Mouse (Mus musculus): ENCODE data around the gene Arhgap17. TPM values are rescaled to one million over a fixed set of nuclear protein-coding genes. Genes with fewer than 3 reads are reported as not detected.

Arhgap17 gene
- polyA plus RNA-seq, 1 experiment, result 38.3 TPM

GRCm38 (mm10) chr7:123305397-123305796, 64.3 kb downstream of the Arhgap17 start:
- no peaks in the 10 kb centered on the region for H3K4me1 ChIP-seq (ENCODE audit: control insufficient read depth, insufficient read depth, low read length)
- WGBS, result 88% methylated on average over 2 of the region's 2 CpGs
- H3K4me3 ChIP-seq (replicated peaks; ENCODE audit: control insufficient read depth, low read depth, low read length), result no peak overlapping the region
- H3K27ac ChIP-seq (ENCODE audit: control insufficient read depth, insufficient read depth, low read depth, low read length, poor library complexity), result no peak overlapping the region
- TF ChIP-seq CTCF (IDR thresholded peaks at IDR 0.05; ENCODE audit: control insufficient read depth, insufficient read depth, low read length) (no peak), POLR2A (IDR thresholded peaks at IDR 0.05; ENCODE audit: borderline replicate concordance, control insufficient read depth, low read depth, low read length) (no peak)

GRCm38 (mm10) chr7:123300258-123300657, 69.5 kb downstream of the Arhgap17 start:
- H3K27ac ChIP-seq (ENCODE audit: control insufficient read depth, insufficient read depth, low read depth, low read length, poor library complexity), result no peak overlapping the region
- no peak for TF ChIP-seq CTCF (IDR thresholded peaks at IDR 0.05; ENCODE audit: control insufficient read depth, insufficient read depth, low read length)
- no peak for TF ChIP-seq POLR2A (IDR thresholded peaks at IDR 0.05; ENCODE audit: borderline replicate concordance, control insufficient read depth, low read depth, low read length)
- 29% methylated on average over 3 of the region's 3 CpGs for WGBS
- H3K4me3 ChIP-seq (replicated peaks; ENCODE audit: control insufficient read depth, low read depth, low read length), result no peak overlapping the region
- H3K4me1 ChIP-seq (ENCODE audit: control insufficient read depth, insufficient read depth, low read length), result no peaks in the 10 kb centered on the region

GRCm38 (mm10) chr7:123298225-123298624, 71.5 kb downstream of the Arhgap17 start:
- no peak overlapping the region for H3K27ac ChIP-seq (ENCODE audit: control insufficient read depth, insufficient read depth, low read depth, low read length, poor library complexity)
- no peak overlapping the region for H3K4me3 ChIP-seq (replicated peaks; ENCODE audit: control insufficient read depth, low read depth, low read length)
- no peaks in the 10 kb centered on the region for H3K4me1 ChIP-seq (ENCODE audit: control insufficient read depth, insufficient read depth, low read length)
- TF ChIP-seq CTCF (IDR thresholded peaks at IDR 0.05; ENCODE audit: control insufficient read depth, insufficient read depth, low read length) (no peak), POLR2A (IDR thresholded peaks at IDR 0.05; ENCODE audit: borderline replicate concordance, control insufficient read depth, low read depth, low read length) (no peak)
- 82% methylated on average over 3 of the region's 3 CpGs for WGBS

- 90% methylated on average over 6 of the region's 6 CpGs for WGBS
- Histone ChIP-seq H3K27ac (ENCODE audit: control insufficient read depth, insufficient read depth, low read depth, low read length, poor library complexity) (no peak overlapping the region), H3K4me1 (ENCODE audit: control insufficient read depth, insufficient read depth, low read length) (no peaks in the 10 kb centered on the region), H3K4me3 (replicated peaks; ENCODE audit: control insufficient read depth, low read depth, low read length) (no peak overlapping the region)
- no peak for TF ChIP-seq CTCF (IDR thresholded peaks at IDR 0.05; ENCODE audit: control insufficient read depth, insufficient read depth, low read length)
- TF ChIP-seq POLR2A (IDR thresholded peaks at IDR 0.05; ENCODE audit: borderline replicate concordance, control insufficient read depth, low read depth, low read length), result no peak
Measured at GRCm38 (mm10) chr7:123296097-123296496, 73.6 kb downstream of the Arhgap17 start.

GRCm38 (mm10) chr7:123295423-123295822, 74.3 kb downstream of the Arhgap17 start:
- H3K4me1 ChIP-seq (ENCODE audit: control insufficient read depth, insufficient read depth, low read length), result no peaks in the 10 kb centered on the region
- TF ChIP-seq CTCF (IDR thresholded peaks at IDR 0.05; ENCODE audit: control insufficient read depth, insufficient read depth, low read length), result no peak
- H3K27ac ChIP-seq (ENCODE audit: control insufficient read depth, insufficient read depth, low read depth, low read length, poor library complexity), result no peak overlapping the region
- H3K4me3 ChIP-seq (replicated peaks; ENCODE audit: control insufficient read depth, low read depth, low read length), result no peak overlapping the region
- 89% methylated on average over 7 of the region's 7 CpGs for WGBS

GRCm38 (mm10) chr7:123293898-123294297, 75.8 kb downstream of the Arhgap17 start:
- TF ChIP-seq POLR2A (IDR thresholded peaks at IDR 0.05; ENCODE audit: borderline replicate concordance, control insufficient read depth, low read depth, low read length) (no peak), CTCF (IDR thresholded peaks at IDR 0.05; ENCODE audit: control insufficient read depth, insufficient read depth, low read length) (no peak)
- 72% methylated on average over 7 of the region's 7 CpGs for WGBS

GRCm38 (mm10) chr7:123291942-123292341, 77.8 kb downstream of the Arhgap17 start:
- WGBS, result 84% methylated on average over 8 of the region's 8 CpGs
- no peak for TF ChIP-seq POLR2A (IDR thresholded peaks at IDR 0.05; ENCODE audit: borderline replicate concordance, control insufficient read depth, low read depth, low read length)
- no peak for TF ChIP-seq CTCF (IDR thresholded peaks at IDR 0.05; ENCODE audit: control insufficient read depth, insufficient read depth, low read length)
- no peaks in the 10 kb centered on the region for H3K4me1 ChIP-seq (ENCODE audit: control insufficient read depth, insufficient read depth, low read length)

More at GRCm38 (mm10) chr7:123293898-123294297, 75.8 kb downstream of the Arhgap17 start:
- no peaks in the 10 kb centered on the region for H3K4me1 ChIP-seq (ENCODE audit: control insufficient read depth, insufficient read depth, low read length)
- H3K4me3 ChIP-seq (replicated peaks; ENCODE audit: control insufficient read depth, low read depth, low read length), result no peak overlapping the region
- no peak overlapping the region for H3K27ac ChIP-seq (ENCODE audit: control insufficient read depth, insufficient read depth, low read depth, low read length, poor library complexity)

GRCm38 (mm10) chr7:123289176-123289575, 80.5 kb downstream of the Arhgap17 start:
- no peaks in the 10 kb centered on the region for H3K4me1 ChIP-seq (ENCODE audit: control insufficient read depth, insufficient read depth, low read length)
- 82% methylated on average over 4 of the region's 4 CpGs for WGBS
- TF ChIP-seq POLR2A (IDR thresholded peaks at IDR 0.05; ENCODE audit: borderline replicate concordance, control insufficient read depth, low read depth, low read length), result no peak
- TF ChIP-seq CTCF (IDR thresholded peaks at IDR 0.05; ENCODE audit: control insufficient read depth, insufficient read depth, low read length), result no peak

More at GRCm38 (mm10) chr7:123291942-123292341, 77.8 kb downstream of the Arhgap17 start:
- Histone ChIP-seq H3K4me3 (replicated peaks; ENCODE audit: control insufficient read depth, low read depth, low read length) (no peak overlapping the region), H3K27ac (ENCODE audit: control insufficient read depth, insufficient read depth, low read depth, low read length, poor library complexity) (no peak overlapping the region)

GRCm38 (mm10) chr7:123287903-123288302, 81.8 kb downstream of the Arhgap17 start:
- Histone ChIP-seq H3K4me3 (replicated peaks; ENCODE audit: control insufficient read depth, low read depth, low read length) (no peak overlapping the region), H3K4me1 (ENCODE audit: control insufficient read depth, insufficient read depth, low read length) (no peaks in the 10 kb centered on the region), H3K27ac (ENCODE audit: control insufficient read depth, insufficient read depth, low read depth, low read length, poor library complexity) (no peak overlapping the region)
- 80% methylated on average over 3 of the region's 3 CpGs for WGBS
- TF ChIP-seq POLR2A (IDR thresholded peaks at IDR 0.05; ENCODE audit: borderline replicate concordance, control insufficient read depth, low read depth, low read length) (no peak), CTCF (IDR thresholded peaks at IDR 0.05; ENCODE audit: control insufficient read depth, insufficient read depth, low read length) (no peak)

More at GRCm38 (mm10) chr7:123289176-123289575, 80.5 kb downstream of the Arhgap17 start:
- H3K4me3 ChIP-seq (replicated peaks; ENCODE audit: control insufficient read depth, low read depth, low read length), result no peak overlapping the region
- H3K27ac ChIP-seq (ENCODE audit: control insufficient read depth, insufficient read depth, low read depth, low read length, poor library complexity), result no peak overlapping the region
